Comparison of ENCODE assay signal across 20 mouse cellular contexts in the genomic region with DNA sequence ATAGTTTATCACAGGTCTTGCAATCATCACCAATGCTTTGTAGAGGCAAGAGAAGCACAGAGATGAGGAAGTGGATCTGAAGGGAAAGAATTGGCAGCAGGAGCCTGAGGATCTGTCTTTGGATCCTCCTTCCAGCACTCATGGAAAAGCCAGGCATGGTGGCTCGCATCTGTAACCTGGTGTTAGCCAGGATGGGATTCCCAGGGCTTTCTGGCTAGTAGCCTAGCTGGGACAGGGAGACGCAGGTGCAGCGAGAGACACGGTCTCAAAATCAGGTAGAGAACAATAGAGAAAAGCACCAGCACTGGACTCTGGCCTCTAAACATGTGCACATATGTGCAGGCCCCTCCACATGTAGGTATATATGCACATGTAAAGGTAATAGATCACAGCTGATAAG.
DNase-seq lines count a peak whose midpoint lies in the region; ATAC-seq and TF ChIP-seq lines count a peak whose summit lies in the region.
"Had no signal": no experiment of that assay in that cellular context is flagged by ENCODE, and none has a peak within 500 bp of the region (broad histone marks: within the 10 kb centered on the region; RNA-seq: fewer than 3 reads in every experiment).

No protein-coding gene starts in this region.

- no peak overlapping the region for H3K4me2 ChIP-seq in hindbrain, embryonic 14.5 days (replicated peaks)
- no peak overlapping the region for H3K4me2 ChIP-seq in hindbrain, embryonic 11.5 days (replicated peaks; ENCODE audit: low read depth, low read length)
- no peak overlapping the region for H3K4me2 ChIP-seq in forebrain, embryonic 14.5 days (ENCODE audit: low read length)
- H3K4me2 ChIP-seq in forebrain, postnatal 0 days (ENCODE audit: low read depth) = no peak overlapping the region
- H3K4me2 ChIP-seq: embryonic facial prominence, embryonic 15.5 days; hindbrain, embryonic 13.5 days had no signal

- no peaks in the 10 kb centered on the region for H3K9me3 ChIP-seq in hindbrain, embryonic 14.5 days (ENCODE audit: control insufficient read depth, low read length)
- no peaks in the 10 kb centered on the region for H3K9me3 ChIP-seq in hindbrain, embryonic 11.5 days (ENCODE audit: control insufficient read depth, low read length)
- H3K9me3 ChIP-seq in forebrain, embryonic 14.5 days (replicated peaks; ENCODE audit: control insufficient read depth, low read length) = no peaks in the 10 kb centered on the region
- H3K9me3 ChIP-seq in forebrain, postnatal 0 days (ENCODE audit: low read length) = no peaks in the 10 kb centered on the region
- H3K9me3 ChIP-seq: embryonic facial prominence, embryonic 15.5 days; heart, embryonic 10.5 days; hindbrain, embryonic 13.5 days had no signal

- H3K27me3 ChIP-seq in hindbrain, embryonic 14.5 days (ENCODE audit: control insufficient read depth, insufficient read depth, low read length) = no peaks in the 10 kb centered on the region
- no peaks in the 10 kb centered on the region for H3K27me3 ChIP-seq in hindbrain, embryonic 11.5 days (ENCODE audit: control insufficient read depth, insufficient read depth, low read length)
- no peaks in the 10 kb centered on the region for H3K27me3 ChIP-seq in forebrain, embryonic 14.5 days (replicated peaks; ENCODE audit: control insufficient read depth, insufficient read depth, low read length)
- no peaks in the 10 kb centered on the region for H3K27me3 ChIP-seq in forebrain, postnatal 0 days (ENCODE audit: insufficient read depth, low read length)
- H3K27me3 ChIP-seq: embryonic facial prominence, embryonic 15.5 days had no signal

- no peak overlapping the region for H3K9ac ChIP-seq in hindbrain, embryonic 14.5 days
- H3K9ac ChIP-seq in hindbrain, embryonic 11.5 days (ENCODE audit: low read depth, low read length) = no peak overlapping the region
- H3K9ac ChIP-seq in forebrain, embryonic 14.5 days (ENCODE audit: low read length) = no peak overlapping the region
- no peak overlapping the region for H3K9ac ChIP-seq in forebrain, postnatal 0 days
- H3K9ac ChIP-seq: embryonic facial prominence, embryonic 15.5 days; hindbrain, embryonic 13.5 days had no signal

- peaks cover 17% of the 10 kb centered on the region for H3K4me1 ChIP-seq in hindbrain, embryonic 14.5 days (replicated peaks; ENCODE audit: control insufficient read depth, insufficient read depth, low read length)
- 0 out of 2 replicates have a peak, but pooled peaks cover 5% of the 10 kb centered on the region for H3K4me1 ChIP-seq in hindbrain, embryonic 11.5 days (replicated peaks; ENCODE audit: control insufficient read depth, insufficient read depth, low read length)
- H3K4me1 ChIP-seq in forebrain, embryonic 14.5 days (ENCODE audit: control insufficient read depth, insufficient read depth, low read length) = peaks cover 19% of the 10 kb centered on the region
- peaks cover 6% of the 10 kb centered on the region; the same call in 1 of the 2 replicates for H3K4me1 ChIP-seq in forebrain, postnatal 0 days (ENCODE audit: insufficient read depth)
- H3K4me1 ChIP-seq: embryonic facial prominence, embryonic 15.5 days had no signal

- H3K36me3 ChIP-seq in hindbrain, embryonic 14.5 days (replicated peaks; ENCODE audit: control insufficient read depth, insufficient read depth) = no peaks in the 10 kb centered on the region
- H3K36me3 ChIP-seq in hindbrain, embryonic 11.5 days (ENCODE audit: control insufficient read depth, insufficient read depth, low read length) = no peaks in the 10 kb centered on the region
- H3K36me3 ChIP-seq in forebrain, embryonic 14.5 days (ENCODE audit: control insufficient read depth, insufficient read depth, low read length) = no peaks in the 10 kb centered on the region
- H3K36me3 ChIP-seq in forebrain, postnatal 0 days (ENCODE audit: insufficient read depth) = no peaks in the 10 kb centered on the region
- H3K36me3 ChIP-seq: embryonic facial prominence, embryonic 15.5 days; heart, embryonic 10.5 days; hindbrain, embryonic 13.5 days had no signal

- TF ChIP-seq CTCF in forebrain, postnatal 0 days (IDR thresholded peaks at IDR 0.05; ENCODE audit: low read depth) = no peak

- DNase-seq in cerebellum, postnatal 14 days = peak; percentile 64 to 68
- DNase-seq in cerebellum, adult 9-10 months = no peak
- no peak for DNase-seq in hindbrain, embryonic 14.5 days (ENCODE audit: low spot score)
- DNase-seq in hindbrain, embryonic 11.5 days (ENCODE audit: low spot score) = no peak
- DNase-seq in forebrain, embryonic 14.5 days (ENCODE audit: low spot score) = peak; percentile 14
- DNase-seq in forebrain, postnatal 0 days = no peak
- no peak for DNase-seq in right cerebral cortex, postnatal 36 days (ENCODE audit: low spot score in 2 of 2)
- DNase-seq: adrenal gland, postnatal 10 days; cerebellum, adult 11 months; cerebellum, adult 9-11 months; embryo, embryonic 11 days; gastrocnemius, adult 2 months; gastrocnemius, postnatal 25 days; heart, postnatal 10 days; heart, postnatal 4 days had no signal

- no peak for ATAC-seq in hindbrain, embryonic 14.5 days (ENCODE audit: low FRiP score)
- ATAC-seq in hindbrain, embryonic 11.5 days (ENCODE audit: low FRiP score) = no peak
- ATAC-seq in forebrain, embryonic 14.5 days = no peak
- no peak for ATAC-seq in forebrain, postnatal 0 days
- ATAC-seq: intestine, embryonic 16.5 days had no signal

- no peak overlapping the region for H3K4me3 ChIP-seq in hindbrain, embryonic 14.5 days (replicated peaks; ENCODE audit: low read length)
- no peak overlapping the region for H3K4me3 ChIP-seq in hindbrain, embryonic 11.5 days (ENCODE audit: low read depth, low read length)
- no peak overlapping the region for H3K4me3 ChIP-seq in forebrain, embryonic 14.5 days (ENCODE audit: low read depth, low read length)
- no peak overlapping the region for H3K4me3 ChIP-seq in forebrain, postnatal 0 days (ENCODE audit: low read depth, low read length)
- H3K4me3 ChIP-seq: embryonic facial prominence, embryonic 15.5 days; erythroblast, embryonic 14.5 days; gastrocnemius, adult 2 months; heart, embryonic 10.5 days; hindbrain, embryonic 13.5 days had no signal

- 0 out of 2 replicates have a peak overlapping the region, but pooled peaks have one; percentile 32 for H3K27ac ChIP-seq in hindbrain, embryonic 14.5 days
- H3K27ac ChIP-seq in hindbrain, embryonic 11.5 days (ENCODE audit: low read depth, low read length) = no peak overlapping the region
- H3K27ac ChIP-seq in forebrain, embryonic 14.5 days (ENCODE audit: low read depth, low read length) = peak overlapping the region; percentile 84
- H3K27ac ChIP-seq in forebrain, postnatal 0 days (ENCODE audit: low read depth, low read length) = peak overlapping the region; percentile 58
- H3K27ac ChIP-seq: embryonic facial prominence, embryonic 15.5 days; gastrocnemius, adult 2 months; heart, embryonic 10.5 days; hindbrain, embryonic 13.5 days had no signal

- WGBS in hindbrain, embryonic 14.5 days = 84% methylated on average over 4 of the region's 4 CpGs
- WGBS in hindbrain, embryonic 11.5 days = 93% methylated on average over 4 of the region's 4 CpGs
- 83% methylated on average over 4 of the region's 4 CpGs for WGBS in forebrain, embryonic 14.5 days
- 70% methylated on average over 4 of the region's 4 CpGs for whole genome bisulfite sequencing in forebrain, postnatal 0 days

Comparison
In these comparisons a context has a peak if more than half of its experiments do, and no peak if none do; other contexts are left out.
1. DNase-seq: peak in cerebellum, postnatal 14 days (2 of 2) and forebrain, embryonic 14.5 days (single experiment); none in cerebellum, adult 9-10 months (single experiment), hindbrain, embryonic 14.5 days (single experiment), hindbrain, embryonic 11.5 days (single experiment), forebrain, postnatal 0 days (single experiment) and right cerebral cortex, postnatal 36 days (0 of 2).